Mouse (Mus musculus) embryo, embryonic 10 days (tissue): Measurements from ENCODE around the gene Kif3b.
"Not testable (repeated sequence)": the region's sequence is repeated elsewhere in the genome, so short reads cannot be mapped to it uniquely, and the experiment has no call there.

Experiments used
- DNase-seq: peaks from one replicate; pipeline ENCODE4 v3.0.0-alpha.2; 2015; ENCODE audit warnings: low spot score

Kif3b gene

GRCm38 (mm10) chr2:153290938-153291928 is at the start of gene Kif3b:
Gene Kif3b (plus strand): TSS chr2:153291413.
- peak; percentile 94 for DNase-seq

- DNase-seq, result no peak
Observed at GRCm38 (mm10) chr2:153242156-153242555, 49.1 kb upstream of the Kif3b start.

- DNase-seq, result no peak
Observed at GRCm38 (mm10) chr2:153249751-153250150, 41.5 kb upstream of the Kif3b start.

GRCm38 (mm10) chr2:153256604-153257003 is 34.6 kb upstream of the Kif3b start:
- DNase-seq, result no peak

GRCm38 (mm10) chr2:153259030-153259863 is 32.0 kb upstream of the Kif3b start:
- DNase-seq, result no peak

GRCm38 (mm10) chr2:153259864-153260674 is 31.1 kb upstream of the Kif3b start:
- no peak for DNase-seq

GRCm38 (mm10) chr2:153263053-153263452 is 28.2 kb upstream of the Kif3b start:
- no peak for DNase-seq

GRCm38 (mm10) chr2:153267331-153267730 is 23.9 kb upstream of the Kif3b start:
- no peak for DNase-seq

GRCm38 (mm10) chr2:153270231-153270915 is 20.8 kb upstream of the Kif3b start:
- DNase-seq, result not testable (repeated sequence)

- DNase-seq, result not testable (repeated sequence)
Observed at GRCm38 (mm10) chr2:153274200-153274918, 16.9 kb upstream of the Kif3b start.

- no peak for DNase-seq
Observed at GRCm38 (mm10) chr2:153274919-153275247, 16.3 kb upstream of the Kif3b start.

- not testable (repeated sequence) for DNase-seq
Observed at GRCm38 (mm10) chr2:153275577-153275976, 15.6 kb upstream of the Kif3b start.

GRCm38 (mm10) chr2:153276440-153276839 is 14.8 kb upstream of the Kif3b start:
- no peak for DNase-seq

GRCm38 (mm10) chr2:153276846-153277245 is 14.4 kb upstream of the Kif3b start:
- DNase-seq, result not testable (repeated sequence)

- DNase-seq, result no peak
Observed at GRCm38 (mm10) chr2:153278357-153278756, 12.9 kb upstream of the Kif3b start.

GRCm38 (mm10) chr2:153283919-153284318 is 7.3 kb upstream of the Kif3b start:
- no peak for DNase-seq

GRCm38 (mm10) chr2:153286524-153286923 is 4.7 kb upstream of the Kif3b start:
- no peak for DNase-seq

GRCm38 (mm10) chr2:153287835-153288234 is 3.4 kb upstream of the Kif3b start:
- DNase-seq, result no peak

- no peak for DNase-seq
Observed at GRCm38 (mm10) chr2:153292305-153292861, 1.2 kb downstream of the Kif3b start.

- no peak for DNase-seq
Observed at GRCm38 (mm10) chr2:153295196-153295595, 4.0 kb downstream of the Kif3b start.
